Mouse (Mus musculus) lung, adult 2 months (tissue): ENCODE measurements around the gene Tmem208.
A peak's percentile ranks its signal among the peaks of the same experiment; 100 is the strongest.

Experiments used
- CTCF ChIP-seq: fragments of 200-500 bp; IDR thresholded peaks from 2 replicates; pipeline ENCODE4 v1.5.1; 2011; ENCODE audit warnings: mild to moderate bottlenecking, low read length, control low read depth; ENCODE audit not compliant: insufficient read depth
- POLR2A ChIP-seq: fragments of 200-500 bp; IDR thresholded peaks from 2 replicates; pipeline ENCODE4 v1.6.1; 2011; ENCODE audit warnings: low read depth, mild to moderate bottlenecking, control low read depth, low read length, borderline replicate concordance; ENCODE audit errors: extremely low read depth

- TF ChIP-seq CTCF = no peak
- TF ChIP-seq POLR2A = peak; percentile 92
These were observed 21.5 kb downstream of the Tmem208 start, which contains the start of gene Fhod1 for GRCm38 (mm10) chr8:105347428-105348221.
